Mouse (Mus musculus): Measurements from ENCODE around the gene AC140267.1. TPM values are rescaled to one million over a fixed set of nuclear protein-coding genes. Genes with fewer than 3 reads are reported as not detected.

AC140267.1 gene
- not detected for polyA plus RNA-seq (2014; fragmentation: Illumina TruSeq; extraction: RNeasy Lipid Tissue Mini Kit (QIAGEN cat#74804); ENCODE audit: low read depth, low replicate concordance)

DNA sequence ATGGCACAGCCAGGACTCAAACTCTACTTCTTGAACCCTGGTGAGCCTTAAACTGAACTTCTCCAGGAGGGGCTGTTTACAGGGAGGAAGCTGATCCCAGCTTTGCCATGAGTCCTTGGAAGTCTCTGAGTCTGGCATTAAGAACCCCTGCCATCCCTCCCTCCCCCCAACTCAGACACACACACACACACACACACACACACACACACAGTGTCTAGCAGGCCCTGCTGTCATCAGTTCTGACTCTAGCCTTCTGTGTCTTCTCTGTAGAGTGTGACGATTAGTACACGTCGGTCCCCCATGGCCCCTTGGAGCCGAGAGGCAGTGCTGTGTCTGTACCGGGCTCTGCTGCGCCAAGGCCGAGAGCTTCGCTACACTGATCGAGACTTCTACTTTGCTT, at the start of gene AC140267.1:
Gene AC140267.1 (plus strand): TSS at position 301 of the 400 bp plus-strand sequence.

DNA sequence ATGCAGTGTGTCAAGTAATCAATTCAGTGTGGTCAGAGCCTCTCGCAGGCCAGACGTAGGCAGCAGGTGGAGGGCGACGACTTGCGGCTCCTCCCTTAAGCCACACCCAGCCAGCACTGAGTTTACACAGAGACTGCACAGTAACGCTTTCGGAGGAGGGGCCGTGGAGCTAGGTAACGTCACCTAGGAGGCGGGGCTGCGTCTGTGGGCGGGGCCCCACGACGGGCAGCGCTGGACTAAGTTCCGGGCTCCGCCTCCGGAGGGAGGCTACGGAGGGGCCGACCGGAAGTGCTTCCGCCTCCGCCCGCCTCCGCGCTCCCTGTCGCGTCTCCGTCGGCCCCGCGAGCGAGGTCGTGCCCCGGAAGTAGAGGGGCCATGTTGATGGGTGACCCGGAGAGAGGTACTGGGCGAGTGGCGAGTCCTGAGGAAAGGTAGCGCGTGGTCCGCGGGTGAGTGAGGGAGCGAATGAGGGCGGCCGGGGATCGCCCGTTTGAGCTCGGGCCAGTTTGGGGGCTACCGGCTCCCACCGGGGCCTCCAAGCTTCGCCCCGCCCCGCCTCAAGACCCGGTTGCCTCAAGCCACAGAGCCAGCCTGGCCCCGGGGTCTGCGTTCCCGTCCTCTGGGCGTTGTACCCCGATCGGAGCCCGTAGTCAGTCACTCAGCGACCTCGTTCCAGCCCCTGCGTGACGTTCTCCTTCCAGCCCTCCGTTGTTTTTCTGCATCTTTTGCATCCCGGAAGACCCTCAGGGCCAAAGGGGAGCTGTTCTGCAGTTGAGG, 1.7 kb upstream of the AC140267.1 start, which contains the start of gene Mief1:
Gene Mief1 (plus strand): TSS at position 286 of the 777 bp plus-strand sequence.

GRCm38 (mm10) chr15:80254847-80255645, 19.4 kb downstream of the AC140267.1 start, which contains the start of gene Atf4:
Gene Atf4 (plus strand): TSS chr15:80255184.

DNA sequence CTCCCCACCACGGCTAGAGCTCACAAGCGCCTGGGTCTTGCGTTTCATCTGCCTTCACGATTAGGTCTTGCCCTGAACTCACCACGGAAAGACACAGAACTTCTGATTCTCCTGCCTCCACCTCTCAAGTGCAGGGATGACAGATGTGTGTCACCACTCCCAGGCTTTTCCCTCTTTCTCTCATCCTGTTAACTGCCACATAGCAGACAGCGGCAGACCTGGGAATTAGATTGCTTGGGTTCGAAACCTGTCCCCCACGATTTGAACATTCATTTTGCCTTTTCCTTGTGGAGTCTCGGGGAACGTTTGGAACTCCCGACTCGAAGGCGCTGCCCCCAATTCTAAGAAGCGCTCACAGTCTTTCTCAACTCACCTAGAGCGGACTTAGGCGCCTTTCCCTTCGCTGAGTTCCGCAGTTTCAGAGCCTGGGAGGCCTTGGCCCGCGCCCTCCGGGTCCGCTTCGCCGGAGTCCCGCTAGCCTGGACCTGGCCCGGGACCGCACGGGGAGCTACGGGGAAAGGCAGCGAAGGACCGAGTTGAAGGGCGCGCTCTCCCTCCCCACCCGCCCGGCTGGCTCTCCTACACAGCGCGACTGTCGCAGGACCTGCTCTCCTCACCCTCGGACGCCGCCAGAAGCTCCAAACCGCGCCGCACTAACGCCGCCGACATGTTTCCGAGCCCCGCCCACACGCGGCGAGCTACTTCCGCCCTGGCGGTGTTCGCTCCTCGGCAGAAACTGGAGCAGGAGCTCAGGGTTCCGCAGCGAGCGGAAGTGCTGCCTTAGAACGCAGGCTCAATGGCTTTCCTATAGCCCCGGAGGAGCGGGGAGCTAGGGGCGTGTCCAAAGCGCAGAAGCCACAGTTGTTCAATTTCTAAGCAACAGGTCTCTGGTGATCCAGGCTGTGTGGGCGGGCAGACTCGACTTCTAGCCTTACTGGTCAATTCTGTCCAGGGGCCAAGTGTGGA, 28.3 kb downstream of the AC140267.1 start, which contains the start of gene Rps19bp1:
Gene Rps19bp1 (minus strand): TSS at position 706 of the 966 bp plus-strand sequence.

Other genes starting within 250 kb of the AC140267.1 start
- 1.2 TPM for gene Pdgfb, start 220.9 kb upstream of the AC140267.1 start, polyA plus RNA-seq (2014; fragmentation: Illumina TruSeq; extraction: RNeasy Lipid Tissue Mini Kit (QIAGEN cat#74804); ENCODE audit: low read depth, low replicate concordance)
- gene Syngr1, start 144.5 kb upstream of the AC140267.1 start, polyA plus RNA-seq (2014; fragmentation: Illumina TruSeq; extraction: RNeasy Lipid Tissue Mini Kit (QIAGEN cat#74804); ENCODE audit: low read depth, low replicate concordance) = 1.2 TPM
- gene Rpl3, start 144.0 kb upstream of the AC140267.1 start, polyA plus RNA-seq (2014; fragmentation: Illumina TruSeq; extraction: RNeasy Lipid Tissue Mini Kit (QIAGEN cat#74804); ENCODE audit: low read depth, low replicate concordance) = 142 TPM
- 0.47 TPM for gene Tab1, start 102.7 kb upstream of the AC140267.1 start, polyA plus RNA-seq (2014; fragmentation: Illumina TruSeq; extraction: RNeasy Lipid Tissue Mini Kit (QIAGEN cat#74804); ENCODE audit: low read depth, low replicate concordance)
- 5.5 TPM for gene Mgat3, start 62.1 kb upstream of the AC140267.1 start, polyA plus RNA-seq (2014; fragmentation: Illumina TruSeq; extraction: RNeasy Lipid Tissue Mini Kit (QIAGEN cat#74804); ENCODE audit: low read depth, low replicate concordance)
- gene Mief1, start 1.8 kb upstream of the AC140267.1 start, polyA plus RNA-seq (2014; fragmentation: Illumina TruSeq; extraction: RNeasy Lipid Tissue Mini Kit (QIAGEN cat#74804); ENCODE audit: low read depth, low replicate concordance) = 26.4 TPM
- 98.2 TPM for gene Atf4, start 19.3 kb downstream of the AC140267.1 start, polyA plus RNA-seq (2014; fragmentation: Illumina TruSeq; extraction: RNeasy Lipid Tissue Mini Kit (QIAGEN cat#74804); ENCODE audit: low read depth, low replicate concordance)
- 3.7 TPM for gene Rps19bp1, start 28.5 kb downstream of the AC140267.1 start, polyA plus RNA-seq (2014; fragmentation: Illumina TruSeq; extraction: RNeasy Lipid Tissue Mini Kit (QIAGEN cat#74804); ENCODE audit: low read depth, low replicate concordance)
- gene Cacna1i, start 51.4 kb downstream of the AC140267.1 start, polyA plus RNA-seq (2014; fragmentation: Illumina TruSeq; extraction: RNeasy Lipid Tissue Mini Kit (QIAGEN cat#74804); ENCODE audit: low read depth, low replicate concordance) = 0.06 TPM

All from adrenal gland, adult 10 weeks (tissue).